Mouse (Mus musculus) brain, embryonic 14.5 days (tissue): Measurements from ENCODE around the gene Ccnb3.

Experiments
- CTCF ChIP-seq: fragments of 200-500 bp; IDR thresholded peaks from 2 replicates; pipeline ENCODE4 v1.5.1; 2012; ENCODE audit warnings: inconsistent platforms, mild to moderate bottlenecking, moderate library complexity, borderline replicate concordance; ENCODE audit not compliant: insufficient read depth, insufficient read length; ENCODE audit errors: extremely low read depth
- POLR2A ChIP-seq: fragments of 200-500 bp; IDR thresholded peaks from 2 replicates; pipeline ENCODE4 v1.6.1; 2012; ENCODE audit warnings: mild to moderate bottlenecking, inconsistent platforms, borderline replicate concordance; ENCODE audit not compliant: poor library complexity, insufficient read depth, insufficient read length, severe bottlenecking; ENCODE audit errors: extremely low read depth

DNA sequence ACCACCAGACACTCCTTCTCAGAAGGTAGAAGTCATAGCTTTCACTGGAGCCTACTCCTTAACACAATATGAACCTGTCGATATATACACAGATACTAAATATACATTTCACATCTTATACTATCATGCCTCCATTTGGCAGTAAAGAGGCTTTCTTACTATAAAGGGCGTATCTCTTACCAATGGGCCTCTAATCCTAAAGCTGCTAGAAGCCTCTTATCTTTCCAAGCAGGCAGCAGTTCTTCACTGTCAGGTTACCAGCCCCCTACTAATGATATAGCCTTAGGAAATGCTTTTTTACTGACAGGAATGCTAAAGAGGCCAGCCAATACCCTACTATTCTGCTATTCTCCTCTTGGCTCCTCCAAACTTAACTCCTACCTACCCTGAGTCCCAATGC is 16.2 kb upstream of the Ccnb3 start:
- TF ChIP-seq CTCF, result no peak
- TF ChIP-seq POLR2A, result no peak
